Mouse (Mus musculus) heart, postnatal 0 days (tissue): ENCODE data around the gene Plekhm1.
"Not testable (repeated sequence)": the region's sequence is repeated elsewhere in the genome, so short reads cannot be mapped to it uniquely, and the experiment has no call there.

ENCODE experiments used
- CTCF ChIP-seq: IDR thresholded peaks from 2 replicates; pipeline ENCODE4 v1.5.1; 2016; ENCODE audit warnings: antibody characterized with exemption, control low read depth, low read depth
- EP300 ChIP-seq: IDR thresholded peaks from 2 replicates; pipeline ENCODE4 v1.6.1; 2016; ENCODE audit warnings: antibody characterized with exemption, low read depth

DNA sequence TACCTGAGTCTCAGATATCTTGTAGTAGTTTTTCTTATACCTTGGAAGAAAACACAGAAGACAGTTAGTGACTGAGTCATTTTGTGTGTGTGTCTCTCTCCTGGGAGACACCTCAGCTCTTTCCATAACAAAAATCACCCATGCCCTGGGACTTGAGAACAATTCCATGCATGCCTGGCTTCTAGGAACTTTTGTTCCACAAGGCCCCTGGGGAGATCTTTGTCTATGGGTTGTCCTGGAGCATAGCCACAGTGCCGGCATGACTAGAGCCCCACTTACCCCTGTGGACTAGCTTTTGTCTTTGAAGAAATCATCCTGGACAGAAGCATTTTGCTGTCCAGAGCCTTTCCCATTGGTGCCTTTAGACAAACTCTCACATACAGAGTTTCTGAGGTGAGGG, 38.6 kb upstream of the Plekhm1 start:
- TF ChIP-seq CTCF, EP300: not testable (repeated sequence)
